Mouse (Mus musculus) small intestine, adult 10 weeks (tissue): ENCODE measurements around the gene Olfr799. TPM values are rescaled to one million over a fixed set of nuclear protein-coding genes. Genes with fewer than 3 reads are reported as not detected.

Experiments
- polyA plus RNA-seq: library from polyadenylated mRNA; stranded (reverse); fragments of 350-450 nt; fragmentation: Illumina TruSeq; extraction: RNeasy Lipid Tissue Mini Kit (QIAGEN cat#74804); gene quantifications from one replicate; pipeline ENCODE4 v1.2.3, GENCODE M21; 2014; ENCODE audit warnings: low replicate concordance

Gene Olfr799
- polyA plus RNA-seq: not detected

DNA sequence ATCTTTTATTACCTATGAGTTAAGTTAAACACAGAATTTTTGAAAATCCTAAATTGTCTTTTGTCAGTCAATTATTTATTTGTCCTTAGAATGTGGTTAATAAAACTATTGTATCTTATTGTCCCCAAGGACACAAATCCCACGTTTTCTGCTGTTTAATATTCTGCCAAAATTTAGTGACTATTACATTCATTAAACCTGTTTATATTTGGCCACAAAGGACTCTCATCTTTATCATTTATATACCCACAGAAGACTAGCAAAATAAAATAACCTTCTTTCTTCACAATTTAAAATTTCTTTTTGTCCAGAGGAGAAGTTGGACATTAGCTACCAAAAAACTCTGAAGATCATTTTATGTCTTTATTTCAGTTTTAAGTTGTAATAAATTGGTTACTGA is at the start of gene Olfr799:
TSS of gene Olfr799 (plus strand) at position 301 of the 400 bp plus-strand sequence.

GRCm38 (mm10) chr10:129612470-129612869 is 24.8 kb upstream of the Olfr799 start, which contains the start of gene Olfr796:
Gene Olfr796 (minus strand): TSS chr10:129612570.

DNA sequence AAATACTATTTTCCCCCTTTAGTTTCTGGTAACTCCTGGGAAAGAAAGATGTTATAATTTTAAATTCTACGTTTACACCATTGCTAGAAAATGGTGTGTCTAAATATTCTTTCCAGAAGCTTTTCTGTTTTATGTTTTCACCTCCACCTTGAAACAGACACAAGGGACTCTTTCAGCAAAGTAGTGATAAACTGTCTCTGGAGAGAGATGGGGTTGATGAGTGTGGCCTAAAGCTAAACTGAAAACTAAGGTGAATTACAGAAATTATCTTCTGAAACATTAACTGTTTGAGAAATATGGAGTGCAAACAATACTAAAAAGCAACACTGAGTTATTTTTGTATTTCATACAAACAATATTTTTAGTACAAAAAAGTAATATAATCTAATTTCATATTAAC is 9.4 kb upstream of the Olfr799 start, which contains the start of gene Olfr798:
TSS of gene Olfr798 (minus strand) at position 101 of the 400 bp plus-strand sequence.

GRCm38 (mm10) chr10:129657394-129657793 is 20.1 kb downstream of the Olfr799 start, which contains the start of gene Olfr800:
Gene Olfr800 (plus strand): TSS chr10:129657694.

GRCm38 (mm10) chr10:129673765-129674164 is 36.5 kb downstream of the Olfr799 start, which contains the start of gene Olfr801:
Gene Olfr801 (minus strand): TSS chr10:129673865.

DNA sequence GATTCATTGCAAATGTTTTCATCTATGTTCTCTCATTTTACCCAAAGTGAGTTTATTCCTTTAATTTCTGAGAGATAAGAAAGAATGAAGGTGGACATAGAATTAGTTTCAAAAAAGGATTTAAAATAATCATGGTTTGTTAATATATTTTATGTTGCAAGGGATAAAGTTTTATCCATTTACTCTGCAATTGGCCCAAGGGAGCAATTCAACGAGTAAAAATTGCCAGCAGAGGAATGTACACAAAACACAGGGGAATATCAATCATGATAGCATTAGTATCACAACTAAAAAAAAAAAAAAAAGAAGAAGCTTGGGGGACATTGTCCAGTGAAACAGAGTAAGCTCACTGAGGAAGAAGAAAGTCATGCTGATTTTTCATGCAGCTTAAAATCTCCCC is 50.8 kb downstream of the Olfr799 start, which contains the start of gene Olfr802:
TSS of gene Olfr802 (minus strand) at position 101 of the 400 bp plus-strand sequence.

DNA sequence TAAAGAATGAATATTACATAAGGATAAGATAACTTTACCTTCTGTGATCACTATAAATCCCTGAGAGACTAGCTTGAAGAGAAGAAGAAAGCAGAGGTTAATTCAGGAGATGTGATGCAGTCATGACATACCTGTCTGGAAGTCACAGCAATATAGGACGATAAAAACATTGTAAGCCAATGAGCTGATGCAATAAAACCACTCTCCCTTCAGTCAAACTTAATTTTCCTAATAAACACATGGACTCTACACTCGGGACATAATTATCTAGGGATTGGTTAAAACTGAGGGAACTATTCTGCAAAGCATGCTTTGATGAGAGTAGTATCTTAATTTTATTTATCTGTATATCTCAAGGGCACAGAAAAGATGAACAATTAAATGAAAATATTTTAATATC is 56.9 kb downstream of the Olfr799 start, which contains the start of gene Olfr803:
TSS of gene Olfr803 (minus strand) at position 101 of the 400 bp plus-strand sequence.

Other genes starting within 250 kb of the Olfr799 start
- gene Olfr785, start 232.1 kb upstream of the Olfr799 start, polyA plus RNA-seq: not detected
- gene Olfr786, start 210.2 kb upstream of the Olfr799 start, polyA plus RNA-seq: not detected
- gene Olfr787, start 175.6 kb upstream of the Olfr799 start, polyA plus RNA-seq: not detected
- gene Olfr788, start 166.5 kb upstream of the Olfr799 start, polyA plus RNA-seq: not detected
- gene Olfr789, start 152.7 kb upstream of the Olfr799 start, polyA plus RNA-seq: not detected
- not detected for gene Olfr790, start 139.0 kb upstream of the Olfr799 start, polyA plus RNA-seq
- not detected for gene Olfr791, start 115.7 kb upstream of the Olfr799 start, polyA plus RNA-seq
- gene Olfr792, start 98.3 kb upstream of the Olfr799 start, polyA plus RNA-seq: not detected
- gene Olfr794, start 69.8 kb upstream of the Olfr799 start, polyA plus RNA-seq: not detected
- gene Olfr796, start 24.9 kb upstream of the Olfr799 start, polyA plus RNA-seq: not detected
- not detected for gene Olfr798, start 9.6 kb upstream of the Olfr799 start, polyA plus RNA-seq
- not detected for gene Olfr800, start 20.2 kb downstream of the Olfr799 start, polyA plus RNA-seq
- gene Olfr801, start 36.4 kb downstream of the Olfr799 start, polyA plus RNA-seq: not detected
- not detected for gene Olfr802, start 50.7 kb downstream of the Olfr799 start, polyA plus RNA-seq
- not detected for gene Olfr803, start 56.8 kb downstream of the Olfr799 start, polyA plus RNA-seq
- gene Olfr804, start 65.7 kb downstream of the Olfr799 start, polyA plus RNA-seq: not detected
- not detected for gene Olfr805, start 91.9 kb downstream of the Olfr799 start, polyA plus RNA-seq
- gene Olfr806, start 104.4 kb downstream of the Olfr799 start, polyA plus RNA-seq: not detected
- not detected for gene Olfr807, start 120.3 kb downstream of the Olfr799 start, polyA plus RNA-seq
- gene Olfr808, start 128.0 kb downstream of the Olfr799 start, polyA plus RNA-seq: not detected
- gene Olfr809, start 137.2 kb downstream of the Olfr799 start, polyA plus RNA-seq: not detected
- gene Olfr810, start 157.4 kb downstream of the Olfr799 start, polyA plus RNA-seq: not detected
- not detected for gene Olfr811, start 166.9 kb downstream of the Olfr799 start, polyA plus RNA-seq
- not detected for gene Olfr812, start 208.6 kb downstream of the Olfr799 start, polyA plus RNA-seq
- not detected for gene Olfr813, start 217.9 kb downstream of the Olfr799 start, polyA plus RNA-seq
- not detected for gene Olfr814, start 242.4 kb downstream of the Olfr799 start, polyA plus RNA-seq